Mouse (Mus musculus): ENCODE measurements around the gene Tigd2. TPM values are rescaled to one million over a fixed set of nuclear protein-coding genes. Genes with fewer than 3 reads are reported as not detected.

The Tigd2 gene
- 16.0 and 16.3 TPM in 2 replicates for polyA plus RNA-seq (2016; fragmentation: Nextera tagmentation; extraction: Ambion mirVana)

DNA sequence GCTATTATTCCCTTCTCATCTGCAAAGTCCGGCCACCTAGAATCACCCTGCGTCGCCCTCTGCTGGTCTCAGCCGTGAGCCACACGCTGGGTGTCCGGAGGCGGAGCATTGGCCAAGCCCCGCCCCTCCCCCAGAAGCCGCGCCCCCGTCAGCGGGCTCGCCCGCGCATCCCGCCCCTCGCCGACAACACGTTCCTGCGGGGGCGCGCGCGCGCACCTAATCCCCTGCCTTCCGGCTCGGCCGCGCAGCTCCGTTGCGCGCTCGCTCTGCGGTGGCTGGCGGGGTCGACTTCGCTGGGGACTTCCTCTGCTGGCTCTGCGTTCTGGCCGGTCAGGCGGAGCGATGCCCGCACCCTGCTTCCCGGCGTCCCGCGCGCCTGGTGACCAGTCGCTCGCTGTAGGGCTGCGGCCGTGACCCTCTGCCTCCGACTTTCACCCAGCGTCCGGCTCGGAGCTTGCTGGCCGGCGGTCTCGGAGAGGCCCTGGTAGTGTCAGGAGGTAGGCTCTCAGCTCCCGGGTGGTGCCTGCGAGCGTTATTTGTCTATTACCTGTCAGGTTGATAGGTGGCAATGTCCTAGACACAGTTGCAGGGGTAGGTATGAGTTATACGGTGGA, at the start of gene Tigd2:
Gene Tigd2 (plus strand): TSS at position 186 of the 614 bp plus-strand sequence.
- peak within 1 kb of the TSS; percentile 73 for H3K4me2 ChIP-seq
- H3K4me3 ChIP-seq, result peak within 1 kb of the TSS; percentile 85
- no peaks in the 10 kb centered on the region for H3K27me3 ChIP-seq (replicated peaks)
- peaks cover 4% of the 10 kb centered on the region for H3K36me3 ChIP-seq
- peak within 1 kb of the TSS; percentile 90 for H3K9ac ChIP-seq
- H3K27ac ChIP-seq (ENCODE audit: poor library complexity, severe bottlenecking), result peak within 1 kb of the TSS; percentile 91
- under 1% methylated on average over 61 of the region's 62 CpGs for WGBS
- ATAC-seq (ENCODE audit: insufficient number of reproducible peaks, low FRiP score), result peak; percentile 97
- H3K9me3 ChIP-seq (replicated peaks), result no peaks in the 10 kb centered on the region
- H3K4me1 ChIP-seq (replicated peaks), result peaks cover 6% of the 10 kb centered on the region

DNA sequence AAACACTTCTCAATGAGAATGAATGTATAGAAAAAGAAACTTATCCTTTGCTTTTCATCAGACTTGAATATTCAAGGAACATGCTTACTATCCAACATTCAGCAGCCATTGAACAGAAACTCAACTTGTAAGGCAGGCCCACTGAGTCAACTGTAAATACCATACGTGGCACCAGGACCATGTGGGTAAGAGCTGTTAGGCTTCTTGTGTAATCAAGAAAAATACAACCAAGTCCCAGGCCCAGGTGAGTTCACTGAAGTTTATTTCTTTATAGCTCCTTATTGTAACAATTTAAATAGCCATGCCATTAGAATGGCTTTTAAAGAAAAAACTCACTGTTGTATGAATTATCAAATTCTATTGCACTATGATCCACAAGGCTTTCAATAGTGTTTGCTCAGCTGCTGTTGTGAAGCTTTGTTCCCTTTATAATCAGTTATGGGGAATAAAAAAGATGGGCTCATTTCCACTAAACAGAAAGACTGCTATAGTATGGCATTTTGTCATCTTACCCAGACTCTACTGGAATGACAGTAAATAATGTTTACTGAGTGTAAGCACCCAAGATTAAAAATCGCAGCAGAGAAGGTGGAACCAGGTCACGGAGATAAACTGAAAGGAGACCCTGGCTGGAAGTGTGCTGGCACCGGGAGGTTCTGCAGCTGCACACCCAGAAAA, 46.7 kb upstream of the Tigd2 start:
- no peaks in the 10 kb centered on the region for H3K9me3 ChIP-seq (replicated peaks)
- H3K4me1 ChIP-seq (replicated peaks), result 0 out of 2 replicates have a peak, but pooled peaks cover 4% of the 10 kb centered on the region
- ATAC-seq (ENCODE audit: insufficient number of reproducible peaks, low FRiP score), result no peak
- no peaks in the 10 kb centered on the region for H3K36me3 ChIP-seq
- no peak overlapping the region for H3K9ac ChIP-seq
- H3K4me3 ChIP-seq, result no peak overlapping the region
- H3K27me3 ChIP-seq (replicated peaks), result no peaks in the 10 kb centered on the region
- H3K4me2 ChIP-seq, result no peak overlapping the region
- WGBS, result 67% methylated on average over 4 of the region's 4 CpGs
- no peak overlapping the region for H3K27ac ChIP-seq (ENCODE audit: poor library complexity, severe bottlenecking)

DNA sequence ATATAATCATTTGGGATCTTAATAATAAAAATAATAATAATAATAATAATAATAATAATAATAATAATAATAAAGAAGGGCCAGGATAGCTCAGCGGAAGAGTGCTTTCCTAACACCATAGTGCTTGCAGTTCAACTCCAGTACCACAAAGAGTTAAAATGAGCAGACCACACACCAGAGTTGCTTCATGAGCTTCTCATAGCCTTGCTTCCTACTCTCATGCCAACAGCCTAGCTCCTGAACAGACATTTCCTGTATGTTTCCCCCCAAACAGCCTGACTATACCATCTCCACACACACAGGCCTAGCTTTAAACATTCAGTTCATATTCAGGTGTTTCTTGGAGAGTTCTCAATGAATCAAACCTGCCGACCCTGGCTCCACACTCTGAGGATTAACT, 45.8 kb upstream of the Tigd2 start:
- ATAC-seq (ENCODE audit: insufficient number of reproducible peaks, low FRiP score), result no peak
- no peaks in the 10 kb centered on the region for H3K9me3 ChIP-seq (replicated peaks)
- no peaks in the 10 kb centered on the region for H3K36me3 ChIP-seq
- WGBS, result 80% methylated on average over 2 of the region's 2 CpGs
- H3K4me2 ChIP-seq, result no peak overlapping the region
- H3K27me3 ChIP-seq (replicated peaks), result no peaks in the 10 kb centered on the region
- no peak overlapping the region for H3K27ac ChIP-seq (ENCODE audit: poor library complexity, severe bottlenecking)
- H3K4me1 ChIP-seq (replicated peaks), result 0 out of 2 replicates have a peak, but pooled peaks cover 4% of the 10 kb centered on the region
- H3K4me3 ChIP-seq, result no peak overlapping the region
- no peak overlapping the region for H3K9ac ChIP-seq

DNA sequence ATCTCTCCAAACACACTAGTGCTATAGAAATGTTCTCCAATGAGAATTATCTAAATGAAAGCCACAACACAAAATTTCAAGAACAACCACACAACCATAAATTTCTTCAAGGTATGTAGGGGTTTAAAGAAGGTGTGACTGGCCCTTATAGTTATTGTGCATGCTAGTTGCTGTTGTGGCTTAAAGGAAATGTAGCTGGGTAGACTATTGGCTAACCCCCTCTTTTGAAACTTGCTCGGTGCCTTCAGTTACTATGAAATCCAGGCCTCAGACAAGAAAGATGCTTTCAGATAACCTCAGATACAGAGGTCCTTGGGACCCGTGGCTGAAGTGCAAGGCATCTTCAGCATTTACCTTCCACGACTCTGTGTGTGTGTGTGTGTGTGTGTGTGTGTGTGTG, 45.3 kb upstream of the Tigd2 start:
- no peak overlapping the region for H3K9ac ChIP-seq
- ATAC-seq (ENCODE audit: insufficient number of reproducible peaks, low FRiP score), result no peak
- no peaks in the 10 kb centered on the region for H3K27me3 ChIP-seq (replicated peaks)
- H3K4me3 ChIP-seq, result no peak overlapping the region
- no peak overlapping the region for H3K27ac ChIP-seq (ENCODE audit: poor library complexity, severe bottlenecking)
- H3K4me2 ChIP-seq, result no peak overlapping the region
- 69% methylated on average over 3 of the region's 3 CpGs for WGBS
- no peaks in the 10 kb centered on the region for H3K9me3 ChIP-seq (replicated peaks)
- 0 out of 2 replicates have a peak, but pooled peaks cover 4% of the 10 kb centered on the region for H3K4me1 ChIP-seq (replicated peaks)
- no peaks in the 10 kb centered on the region for H3K36me3 ChIP-seq

DNA sequence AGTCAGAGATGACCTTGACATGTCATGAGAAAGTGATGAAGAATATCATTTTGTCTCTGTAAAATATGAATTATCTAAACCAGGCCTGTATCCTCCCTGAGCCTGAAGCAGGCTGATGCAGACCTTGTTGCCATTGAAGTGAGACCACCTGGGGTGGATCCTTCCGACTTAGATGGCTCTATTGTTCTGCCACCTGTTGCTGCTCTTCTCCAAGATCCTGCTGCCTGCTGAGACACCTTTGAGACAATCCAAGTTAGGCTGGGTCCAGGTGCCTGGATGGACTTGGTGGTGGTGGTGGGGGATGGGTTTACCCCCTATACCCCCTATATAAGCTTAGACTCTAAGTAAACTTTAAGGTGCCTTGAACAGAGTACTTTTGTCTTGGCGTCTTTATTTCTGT, 39.7 kb upstream of the Tigd2 start:
- Histone ChIP-seq H3K4me1 (replicated peaks) (no peaks in the 10 kb centered on the region), H3K27me3 (replicated peaks) (no peaks in the 10 kb centered on the region), H3K36me3 (no peaks in the 10 kb centered on the region), H3K27ac (ENCODE audit: poor library complexity, severe bottlenecking) (no peak overlapping the region), H3K4me3 (no peak overlapping the region), H3K9ac (no peak overlapping the region), H3K4me2 (no peak overlapping the region), H3K9me3 (replicated peaks) (no peaks in the 10 kb centered on the region)
- WGBS, result 43% methylated on average over 2 of the region's 2 CpGs
- no peak for ATAC-seq (ENCODE audit: insufficient number of reproducible peaks, low FRiP score)

DNA sequence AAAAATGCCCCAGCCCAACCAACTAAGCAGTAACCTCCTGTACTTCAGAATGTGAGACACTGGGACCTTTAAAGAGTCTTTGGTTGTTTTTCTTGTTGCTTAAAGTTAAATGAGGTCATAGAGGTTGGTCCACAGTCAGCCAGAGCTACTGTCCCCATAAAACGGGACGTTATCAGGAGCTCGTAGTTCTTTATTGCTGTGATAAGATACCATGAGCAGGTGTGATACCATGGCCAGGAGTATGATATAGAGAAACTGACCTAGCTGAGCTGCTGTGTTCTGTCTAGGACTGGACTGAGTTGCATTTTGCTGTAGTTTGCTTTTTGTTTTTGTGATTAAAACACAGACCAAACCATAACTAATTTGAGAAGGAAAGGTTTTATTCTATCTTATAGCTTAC, 37.4 kb upstream of the Tigd2 start:
- H3K4me1 ChIP-seq (replicated peaks), result no peaks in the 10 kb centered on the region
- no peak overlapping the region for H3K9ac ChIP-seq
- H3K4me3 ChIP-seq, result no peak overlapping the region
- no peaks in the 10 kb centered on the region for H3K36me3 ChIP-seq
- no peak for ATAC-seq (ENCODE audit: insufficient number of reproducible peaks, low FRiP score)
- no peaks in the 10 kb centered on the region for H3K9me3 ChIP-seq (replicated peaks)
- no peaks in the 10 kb centered on the region for H3K27me3 ChIP-seq (replicated peaks)
- 26% methylated on average over 3 of the region's 3 CpGs for WGBS
- no peak overlapping the region for H3K27ac ChIP-seq (ENCODE audit: poor library complexity, severe bottlenecking)
- no peak overlapping the region for H3K4me2 ChIP-seq

DNA sequence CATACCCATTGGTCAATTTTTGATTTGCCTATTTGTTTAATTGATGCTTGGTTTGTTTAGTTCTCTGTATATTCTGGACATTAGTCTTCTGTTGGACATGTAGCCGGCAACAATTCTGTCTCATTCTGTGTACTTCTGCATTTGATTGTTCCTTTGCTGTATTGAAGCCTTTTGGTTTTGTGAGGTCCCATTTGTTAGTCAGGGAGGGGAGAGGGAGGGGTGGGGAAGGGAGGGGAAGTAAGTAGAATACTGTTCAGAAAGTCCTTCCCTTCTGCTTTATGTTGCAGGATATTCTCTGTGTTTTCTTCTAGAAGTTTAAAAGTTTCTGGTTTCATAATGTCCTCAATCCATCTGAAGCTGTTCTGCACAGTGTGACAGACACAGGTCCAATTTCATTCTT, 34.7 kb upstream of the Tigd2 start:
- H3K4me1 ChIP-seq (replicated peaks), result no peaks in the 10 kb centered on the region
- no peak overlapping the region for H3K27ac ChIP-seq (ENCODE audit: poor library complexity, severe bottlenecking)
- no peak for ATAC-seq (ENCODE audit: insufficient number of reproducible peaks, low FRiP score)
- H3K27me3 ChIP-seq (replicated peaks), result no peaks in the 10 kb centered on the region
- 91% methylated on average over 1 of the region's 1 CpGs for WGBS
- no peak overlapping the region for H3K4me2 ChIP-seq
- no peaks in the 10 kb centered on the region for H3K36me3 ChIP-seq
- no peak overlapping the region for H3K9ac ChIP-seq
- H3K4me3 ChIP-seq, result no peak overlapping the region
- no peaks in the 10 kb centered on the region for H3K9me3 ChIP-seq (replicated peaks)

DNA sequence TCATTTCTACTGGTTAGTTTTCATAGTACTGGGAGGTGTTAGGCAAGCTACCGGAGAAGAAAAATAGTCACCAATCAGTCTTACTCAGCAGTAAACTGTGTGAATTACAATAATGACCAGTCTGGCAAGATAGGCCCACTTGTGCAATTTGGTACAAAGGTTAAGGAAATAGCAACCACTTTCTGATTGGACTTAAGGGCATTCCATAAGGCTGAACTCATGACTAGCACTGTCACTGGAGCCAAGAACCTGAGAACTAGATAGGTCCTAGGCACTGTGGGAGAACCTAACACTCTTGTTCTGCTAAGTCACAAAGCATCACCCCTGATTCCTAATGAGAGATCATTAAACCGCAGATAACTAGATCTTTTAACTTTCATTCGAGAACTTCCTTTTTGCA, 30.6 kb upstream of the Tigd2 start:
- Histone ChIP-seq H3K27ac (ENCODE audit: poor library complexity, severe bottlenecking) (no peak overlapping the region), H3K9me3 (replicated peaks) (no peaks in the 10 kb centered on the region), H3K4me3 (no peak overlapping the region), H3K4me2 (no peak overlapping the region), H3K4me1 (replicated peaks) (no peaks in the 10 kb centered on the region), H3K27me3 (replicated peaks) (no peaks in the 10 kb centered on the region), H3K9ac (no peak overlapping the region), H3K36me3 (no peaks in the 10 kb centered on the region)
- 69% methylated on average over 3 of the region's 3 CpGs for WGBS
- ATAC-seq (ENCODE audit: insufficient number of reproducible peaks, low FRiP score), result no peak

DNA sequence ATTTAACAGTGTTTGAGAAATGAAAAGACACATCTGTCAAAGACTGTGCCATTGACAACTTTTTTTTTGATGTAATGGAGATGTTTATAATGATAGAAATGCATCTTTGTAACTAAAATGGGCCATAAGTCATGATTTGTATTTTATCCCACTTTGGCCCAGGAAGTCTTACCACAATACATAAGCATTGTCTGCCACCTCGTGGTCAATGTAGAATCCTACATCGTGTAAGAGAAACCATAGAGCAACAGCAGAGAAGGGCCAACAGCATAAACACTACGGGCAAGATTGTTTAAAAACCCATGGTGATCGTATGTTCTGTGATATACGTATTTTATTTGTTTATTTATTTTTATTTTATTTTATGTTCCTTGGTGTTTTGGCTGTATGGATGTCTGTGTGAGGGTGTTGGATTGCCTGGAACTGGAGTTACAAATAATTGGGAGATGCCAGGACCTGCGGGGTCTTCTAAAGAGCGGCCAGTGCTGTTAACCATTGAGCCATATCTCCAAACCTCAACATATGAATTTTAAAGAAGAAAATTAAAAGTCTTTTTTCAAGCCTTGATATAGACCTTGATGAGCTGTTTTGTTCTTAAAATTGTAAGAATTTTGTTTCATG, 28.2 kb upstream of the Tigd2 start:
- no peak for ATAC-seq (ENCODE audit: insufficient number of reproducible peaks, low FRiP score)
- no peak overlapping the region for H3K9ac ChIP-seq
- WGBS, result 44% methylated on average over 7 of the region's 7 CpGs

DNA sequence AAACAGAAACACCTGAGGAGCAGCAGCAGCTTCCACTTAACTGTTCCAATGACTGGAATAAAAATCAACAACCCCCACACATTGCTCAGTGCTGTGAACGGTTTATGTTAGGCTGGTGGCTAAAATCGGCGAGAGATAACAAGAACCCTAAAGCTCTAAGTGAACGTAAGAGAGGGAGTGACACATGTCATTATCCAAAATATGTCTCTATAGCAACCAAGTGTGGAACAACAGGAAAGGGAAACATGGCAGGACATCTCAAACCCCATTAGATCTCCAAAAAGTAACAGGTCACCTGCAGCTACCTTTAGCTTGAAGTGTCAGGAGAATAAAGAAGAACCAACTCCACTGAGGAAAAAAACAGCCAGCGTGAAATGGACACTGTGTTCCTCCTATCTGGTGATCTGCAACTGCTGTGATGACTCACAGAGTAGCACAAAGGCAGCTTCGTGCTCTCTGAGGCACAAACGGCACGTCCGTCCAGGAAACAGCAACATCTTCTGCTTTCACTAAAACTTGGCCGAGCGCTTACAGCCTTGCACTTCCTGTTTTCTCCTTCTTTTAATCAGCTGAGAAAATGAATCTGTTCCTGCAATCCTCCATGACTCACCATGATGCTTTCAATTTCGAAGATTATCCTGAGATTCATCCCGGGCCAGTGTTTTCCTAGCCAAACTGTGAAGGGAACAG, 23.5 kb upstream of the Tigd2 start:
- 37% methylated on average over 13 of the region's 13 CpGs for WGBS
- Histone ChIP-seq H3K27ac (ENCODE audit: poor library complexity, severe bottlenecking) (no peak overlapping the region), H3K4me3 (no peak overlapping the region), H3K4me2 (peak overlapping the region; percentile 45), H3K4me1 (replicated peaks) (peaks cover 8% of the 10 kb centered on the region; the same call in 1 of the 2 replicates), H3K9me3 (replicated peaks) (no peaks in the 10 kb centered on the region), H3K36me3 (no peaks in the 10 kb centered on the region), H3K9ac (no peak overlapping the region), H3K27me3 (replicated peaks) (no peaks in the 10 kb centered on the region)
- ATAC-seq (ENCODE audit: insufficient number of reproducible peaks, low FRiP score), result no peak

More for the DNA sequence above, 28.2 kb upstream of the Tigd2 start:
- H3K4me3 ChIP-seq, result no peak overlapping the region
- no peaks in the 10 kb centered on the region for H3K27me3 ChIP-seq (replicated peaks)
- no peaks in the 10 kb centered on the region for H3K36me3 ChIP-seq
- H3K4me1 ChIP-seq (replicated peaks), result peaks cover 8% of the 10 kb centered on the region; the same call in 1 of the 2 replicates
- H3K4me2 ChIP-seq, result no peak overlapping the region
- H3K27ac ChIP-seq (ENCODE audit: poor library complexity, severe bottlenecking), result no peak overlapping the region
- no peaks in the 10 kb centered on the region for H3K9me3 ChIP-seq (replicated peaks)

DNA sequence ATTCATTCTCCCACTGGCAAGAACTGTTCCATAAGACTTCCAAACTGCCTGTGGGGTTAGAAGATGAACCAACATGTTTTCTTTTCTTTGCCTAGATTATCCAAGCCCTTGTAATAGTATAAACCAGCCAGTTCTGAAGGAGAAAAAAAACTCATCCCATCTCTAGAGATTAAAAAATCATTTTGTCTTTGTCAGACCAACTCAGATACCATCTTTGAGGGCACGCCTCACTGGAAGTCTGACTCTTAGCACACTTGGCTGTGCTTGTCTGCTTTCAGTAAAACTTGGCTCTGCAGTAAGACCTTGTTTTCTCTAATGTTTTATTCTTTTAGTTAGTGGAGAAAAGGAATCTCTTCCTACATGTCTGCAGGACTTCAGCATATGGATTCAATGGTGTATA, 18.7 kb upstream of the Tigd2 start:
- Histone ChIP-seq H3K27ac (ENCODE audit: poor library complexity, severe bottlenecking) (no peak overlapping the region), H3K9me3 (replicated peaks) (no peaks in the 10 kb centered on the region), H3K4me1 (replicated peaks) (peaks cover 4% of the 10 kb centered on the region; the same call in 1 of the 2 replicates), H3K9ac (no peak overlapping the region), H3K36me3 (no peaks in the 10 kb centered on the region), H3K4me2 (no peak overlapping the region), H3K27me3 (replicated peaks) (no peaks in the 10 kb centered on the region), H3K4me3 (no peak overlapping the region)
- ATAC-seq (ENCODE audit: insufficient number of reproducible peaks, low FRiP score), result no peak
- 82% methylated on average over 1 of the region's 1 CpGs for WGBS
